Mouse (Mus musculus) heart, postnatal 14 days (tissue): ENCODE results near the gene Hs3st2. TPM values are rescaled to one million over a fixed set of nuclear protein-coding genes. Genes with fewer than 3 reads are reported as not detected.
A peak's percentile ranks its signal among the peaks of the same experiment; 100 is the strongest.

Experiments used
- DNase-seq, 2 experiments: peaks; one replicate each; pipeline ENCODE4 v3.0.0; 2021 to 2022
- intact Hi-C: fragments of 180-260 bp; cut with DNase I; formaldehyde crosslinking; loops from one replicate; pipeline ENCODE4 v1.15.1; 2025
- total RNA-seq, 2 experiments: library from RNA; stranded (reverse); gene quantifications; 2 replicates each; pipeline ENCODE4 v1.2.3; 2021

Hs3st2 gene
- total RNA-seq, 2 experiments from 2014 or later: not detected

DNA sequence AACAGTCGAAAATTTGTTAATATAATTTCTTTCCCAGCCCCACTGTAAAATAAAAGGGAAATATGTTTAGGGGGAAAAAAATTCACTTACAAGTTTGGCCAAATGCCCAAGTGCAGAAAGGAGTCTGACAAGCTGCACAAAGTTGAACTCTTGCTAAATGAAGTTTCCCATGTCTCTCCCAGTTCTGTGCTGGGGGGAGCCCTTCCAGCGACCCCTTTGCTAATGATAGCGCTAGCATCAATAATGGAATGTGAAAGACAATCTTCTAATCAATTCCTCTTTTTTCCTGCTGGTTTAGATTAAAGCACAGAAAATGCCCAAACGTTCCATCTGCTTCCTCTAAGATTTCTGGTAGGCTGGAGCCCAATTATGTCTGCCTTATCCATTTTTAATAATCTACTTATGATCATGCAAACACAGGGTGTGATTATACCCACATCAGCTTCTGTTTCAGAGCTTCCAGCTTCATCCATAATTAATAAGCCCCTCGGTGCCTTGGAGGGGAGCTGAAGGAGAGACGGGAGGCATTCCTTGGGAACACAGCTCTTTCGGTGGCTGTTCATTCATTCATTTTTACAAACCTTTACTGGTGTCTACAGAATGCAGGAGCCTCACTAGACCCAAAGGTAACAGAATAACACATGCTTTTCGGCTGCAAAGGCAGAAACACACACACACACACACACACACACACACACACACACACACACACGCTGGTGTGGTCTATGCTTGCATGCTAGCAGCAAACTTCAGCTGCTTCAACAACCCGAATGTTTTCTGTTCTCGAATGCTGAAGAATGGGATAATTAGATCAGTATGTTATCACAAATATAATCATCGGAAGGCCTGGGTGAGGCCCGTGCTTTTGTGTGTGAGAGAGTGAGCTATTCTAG lies 59.5 kb downstream of the Hs3st2 start:
- intact Hi-C loops: no loop called here
- no peak for DNase-seq

DNA sequence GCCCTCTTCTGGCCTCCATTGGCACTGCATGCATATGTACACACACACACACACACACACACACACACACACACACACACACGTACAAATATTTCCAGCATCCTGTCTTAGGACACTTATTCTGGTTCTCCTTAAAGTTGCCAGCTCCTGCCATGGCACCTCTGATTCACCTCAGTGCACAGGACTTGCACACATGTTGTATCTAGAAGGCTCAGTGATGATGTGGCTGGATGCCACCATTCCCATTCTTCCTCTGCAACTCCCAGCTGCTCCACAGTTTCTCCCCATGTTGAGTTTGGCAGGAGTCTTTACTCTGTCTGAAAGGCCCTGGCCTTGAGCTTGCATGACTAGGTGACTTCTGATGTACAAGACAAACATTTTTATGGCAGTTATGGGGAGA lies 65.1 kb downstream of the Hs3st2 start:
- intact Hi-C loops: no loop called here
- no peak for DNase-seq

DNA sequence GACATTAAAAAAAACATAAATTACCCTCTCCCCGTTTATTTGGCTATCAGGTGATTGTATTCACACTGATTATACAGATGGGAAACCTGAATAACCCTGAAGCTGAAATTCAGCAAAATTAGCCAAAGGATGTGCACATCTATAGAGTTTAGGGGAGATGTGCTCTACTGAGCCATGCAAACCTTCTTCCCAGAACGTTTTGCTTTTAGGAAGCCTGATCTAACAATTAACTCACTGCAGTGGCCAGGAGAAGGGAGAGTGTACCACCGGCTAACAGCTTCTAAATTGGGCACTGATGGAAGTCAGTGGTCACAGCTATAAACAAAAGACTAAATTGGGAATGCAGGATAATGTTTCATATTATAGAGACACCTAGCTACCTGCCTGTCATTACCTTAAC lies 66.4 kb downstream of the Hs3st2 start:
- DNase-seq: no peak

DNA sequence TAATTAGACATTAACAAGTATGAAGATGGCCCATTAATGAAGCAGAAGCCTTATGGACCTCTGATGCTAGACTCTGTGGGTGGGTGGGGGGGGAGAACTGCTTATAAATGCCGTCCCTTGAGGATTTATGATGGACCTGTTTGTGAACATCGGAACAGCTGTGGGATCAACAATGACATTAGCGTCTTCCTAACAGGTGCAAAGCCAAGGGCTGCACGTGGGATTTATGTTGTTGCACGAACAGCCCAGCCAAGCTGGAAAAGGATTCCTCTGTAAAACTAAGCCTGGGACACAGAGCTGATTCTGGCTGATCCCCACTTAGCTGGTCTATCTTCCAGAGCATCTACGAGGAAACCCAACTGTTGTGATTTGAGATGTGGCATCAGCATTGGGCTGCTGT lies 69.0 kb downstream of the Hs3st2 start:
- intact Hi-C loops: no loop called here

More for the DNA sequence above, 66.4 kb downstream of the Hs3st2 start:
- intact Hi-C loops: no loop called here

DNA sequence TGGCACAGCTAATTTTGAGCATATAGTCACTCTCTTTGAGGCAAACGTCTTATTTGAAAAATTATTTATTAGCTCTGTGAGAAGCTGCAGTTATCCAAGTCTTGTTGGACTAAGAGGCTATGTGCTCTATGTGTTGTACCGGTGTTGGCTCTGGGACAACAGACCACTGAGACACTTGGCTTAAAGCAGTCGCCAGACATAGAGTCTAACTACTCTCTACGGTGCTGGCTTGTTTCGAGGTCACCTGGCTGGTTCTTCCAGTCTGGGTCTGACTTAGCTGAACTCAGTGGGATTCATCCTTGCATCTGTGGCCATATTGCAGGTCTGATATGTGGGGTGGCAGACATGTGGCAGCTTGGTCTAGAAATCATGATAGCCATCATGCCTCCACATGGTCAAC lies 72.8 kb downstream of the Hs3st2 start:
- intact Hi-C loops: no loop called here
- no peak for DNase-seq

More for the DNA sequence above, 69.0 kb downstream of the Hs3st2 start:
- DNase-seq: no peak

DNA sequence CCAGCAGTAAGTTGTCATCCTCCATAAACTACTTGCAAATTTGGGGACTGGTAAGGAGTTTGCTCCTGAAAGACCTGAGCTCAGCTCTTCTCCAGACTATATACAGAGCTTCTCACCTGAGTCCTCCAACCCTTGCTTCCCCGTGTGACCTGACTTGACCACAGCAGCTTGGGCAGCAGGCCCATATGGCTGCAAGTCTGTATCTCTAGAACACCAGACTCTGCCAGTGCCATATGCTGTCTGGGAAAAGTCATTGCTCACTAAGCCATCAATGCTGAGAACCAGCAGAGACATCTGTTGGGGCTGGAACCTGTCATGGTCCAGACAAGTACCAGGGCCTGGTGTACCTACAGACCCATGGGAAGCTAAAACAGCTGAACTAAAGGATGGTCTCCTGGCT lies 73.5 kb downstream of the Hs3st2 start:
- no peak for DNase-seq
- intact Hi-C loops: no loop called here

DNA sequence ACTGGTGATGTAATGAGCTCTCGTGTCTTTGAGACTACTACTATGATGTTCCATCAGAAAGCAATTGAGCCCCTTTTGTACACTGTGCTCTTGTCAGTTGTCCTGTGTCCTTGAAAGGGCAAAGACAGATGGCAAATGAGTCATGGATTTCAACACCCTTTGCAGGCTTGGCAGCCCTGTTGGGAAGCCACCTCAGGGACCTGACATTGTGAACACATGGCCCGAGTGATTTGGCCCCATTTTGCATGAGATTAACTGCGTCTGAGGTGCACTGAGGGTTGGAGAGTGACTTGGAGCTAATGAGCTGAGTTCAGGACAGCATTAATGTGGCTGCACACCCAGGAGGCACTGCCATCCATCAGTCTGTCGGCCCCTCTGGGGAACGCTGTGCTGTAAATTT lies 74.7 kb downstream of the Hs3st2 start:
- no peak for DNase-seq

DNA sequence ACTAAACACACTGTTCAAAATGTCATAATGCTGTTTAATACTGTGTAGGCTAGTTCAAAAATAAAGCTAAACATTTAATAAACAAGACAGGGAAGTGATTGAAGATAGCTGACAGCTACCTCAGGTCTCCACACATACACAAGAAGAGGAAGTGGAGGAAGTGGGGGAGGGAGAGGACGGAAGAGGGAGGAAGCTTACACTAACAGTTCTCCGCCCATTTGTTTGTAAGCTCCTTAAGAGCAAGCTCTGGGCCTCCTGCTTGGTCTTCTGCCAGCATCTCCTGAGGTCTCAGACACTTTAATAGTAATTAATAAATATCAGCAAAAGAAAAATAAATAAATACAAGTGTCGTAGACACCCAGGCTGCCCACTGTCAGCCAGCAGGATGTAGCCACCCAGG lies 77.8 kb downstream of the Hs3st2 start:
- DNase-seq: peak; percentile 16 to 18
- intact Hi-C loops: no loop called here

More for the DNA sequence above, 74.7 kb downstream of the Hs3st2 start:
- intact Hi-C loops: no loop called here

DNA sequence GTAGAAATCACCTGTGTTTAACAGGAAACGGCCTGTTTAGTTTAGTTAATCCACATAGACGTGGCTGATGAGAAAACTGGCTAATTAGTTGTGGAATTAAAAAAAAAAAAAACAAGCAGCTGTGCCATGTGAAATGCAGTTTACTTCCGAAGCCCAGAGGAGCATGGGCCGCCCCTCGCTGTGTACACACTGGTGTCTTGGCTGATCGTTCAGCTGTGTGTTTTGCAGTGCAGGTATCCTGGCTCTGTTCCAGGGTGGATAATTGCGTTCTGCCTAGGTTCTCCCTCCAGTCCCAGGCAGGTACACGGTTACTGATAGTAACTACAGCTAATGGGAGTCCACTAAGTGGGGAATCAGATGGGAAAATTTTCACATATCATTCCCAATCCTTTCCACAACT lies 86.6 kb downstream of the Hs3st2 start:
- no peak for DNase-seq
- intact Hi-C loops: no loop called here

DNA sequence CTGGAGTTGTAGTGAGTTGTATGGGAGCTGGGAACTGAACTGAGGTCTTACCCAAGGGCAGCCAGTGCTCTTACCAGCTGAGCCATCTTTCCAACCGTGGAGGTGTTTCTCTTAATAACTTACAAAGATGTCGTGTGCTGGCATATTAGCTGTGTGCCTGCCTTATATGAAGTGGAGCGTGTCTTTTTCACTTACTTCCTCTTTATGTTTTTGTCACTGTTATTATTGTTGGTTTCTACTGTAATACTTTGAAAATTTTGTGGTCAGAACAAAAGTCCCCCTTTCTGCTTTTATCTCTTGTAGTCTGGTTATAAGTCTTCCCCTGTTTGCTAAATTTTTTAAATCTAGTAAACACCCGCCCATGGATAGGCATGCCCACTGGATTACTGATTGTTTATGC lies 88.4 kb downstream of the Hs3st2 start:
- no peak for DNase-seq

DNA sequence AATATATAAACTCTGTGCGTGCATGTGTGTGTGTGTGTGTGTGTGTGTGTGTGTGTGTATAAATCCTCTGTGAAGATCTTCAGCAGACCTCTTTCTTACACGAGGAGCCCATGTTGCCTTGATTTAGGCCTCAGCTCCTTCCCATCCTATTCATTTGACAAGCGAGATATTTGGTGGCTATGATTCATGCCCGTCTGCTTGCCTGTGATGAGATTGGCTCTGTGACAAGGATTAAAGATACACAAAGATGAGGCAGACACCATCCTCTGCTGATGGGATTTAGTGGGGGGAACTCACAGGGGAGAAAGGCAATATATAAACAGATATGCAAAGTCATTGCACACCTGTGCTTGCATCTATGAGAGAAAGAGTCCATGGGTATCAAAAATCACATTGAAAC lies 92.9 kb downstream of the Hs3st2 start:
- intact Hi-C loops: no loop called here
- DNase-seq: no peak

More for the DNA sequence above, 88.4 kb downstream of the Hs3st2 start:
- intact Hi-C loops: no loop called here

DNA sequence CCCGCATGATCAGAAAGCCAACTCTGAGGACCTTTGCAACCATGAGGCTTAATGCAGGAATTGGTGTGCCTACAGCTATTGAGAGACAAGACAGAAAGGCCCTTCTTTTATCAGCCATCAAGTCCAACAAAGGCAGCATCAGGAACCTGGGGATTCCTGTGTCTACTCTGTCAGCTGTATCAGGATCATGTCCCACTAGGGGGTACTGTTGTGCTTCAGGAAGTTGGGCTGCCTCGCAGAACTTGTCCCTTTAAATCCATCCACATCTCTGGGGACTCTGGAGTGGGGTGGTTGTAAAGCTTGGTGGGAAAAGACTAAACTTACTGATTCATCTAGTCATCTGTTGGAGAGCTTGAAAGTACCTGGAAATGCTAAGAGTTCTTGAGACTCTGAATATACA lies 93.6 kb downstream of the Hs3st2 start:
- intact Hi-C loops: no loop called here
- peak in 1 of 2 experiments; percentile 14 for DNase-seq

DNA sequence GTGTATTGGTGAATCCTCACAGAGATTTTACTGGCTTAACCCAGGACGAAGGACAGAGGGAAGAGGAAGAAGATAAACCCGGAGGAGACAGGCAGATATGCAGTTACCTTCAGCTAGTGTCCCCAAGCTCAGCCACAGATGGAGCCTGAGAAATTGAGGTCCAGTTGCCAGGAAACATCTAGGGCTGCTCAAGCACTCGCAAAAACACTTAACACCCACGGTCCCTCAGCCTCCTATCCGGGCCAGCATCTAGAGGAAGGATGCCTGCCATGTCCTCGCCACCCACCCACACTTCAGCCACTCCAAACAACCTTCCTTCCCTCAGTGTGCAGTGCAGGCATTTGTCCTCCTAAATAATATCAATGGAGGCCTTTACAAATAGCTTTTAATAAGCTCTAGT lies 95.6 kb downstream of the Hs3st2 start:
- intact Hi-C loops: no loop called here
- no peak for DNase-seq

DNA sequence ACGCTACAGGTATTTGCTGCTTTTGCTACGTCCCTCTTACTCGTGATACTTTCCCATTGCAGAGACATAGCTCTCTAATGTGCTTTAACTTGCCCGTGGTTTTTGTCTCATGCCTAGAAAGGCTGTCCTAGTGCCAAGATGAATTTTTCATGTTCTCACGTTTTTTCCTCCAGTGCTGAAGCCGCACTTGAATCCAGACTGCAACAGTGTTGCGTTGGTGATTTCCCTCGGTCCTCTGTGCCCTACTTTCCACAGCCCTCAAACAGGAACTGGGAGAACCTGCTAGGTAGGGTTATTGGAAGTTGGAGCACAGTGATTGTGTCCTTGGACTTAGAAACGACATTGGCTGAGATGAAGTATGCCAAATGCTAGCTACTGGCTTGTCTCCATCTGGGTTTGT lies 97.7 kb downstream of the Hs3st2 start:
- DNase-seq: no peak
- intact Hi-C loops: no loop called here

DNA sequence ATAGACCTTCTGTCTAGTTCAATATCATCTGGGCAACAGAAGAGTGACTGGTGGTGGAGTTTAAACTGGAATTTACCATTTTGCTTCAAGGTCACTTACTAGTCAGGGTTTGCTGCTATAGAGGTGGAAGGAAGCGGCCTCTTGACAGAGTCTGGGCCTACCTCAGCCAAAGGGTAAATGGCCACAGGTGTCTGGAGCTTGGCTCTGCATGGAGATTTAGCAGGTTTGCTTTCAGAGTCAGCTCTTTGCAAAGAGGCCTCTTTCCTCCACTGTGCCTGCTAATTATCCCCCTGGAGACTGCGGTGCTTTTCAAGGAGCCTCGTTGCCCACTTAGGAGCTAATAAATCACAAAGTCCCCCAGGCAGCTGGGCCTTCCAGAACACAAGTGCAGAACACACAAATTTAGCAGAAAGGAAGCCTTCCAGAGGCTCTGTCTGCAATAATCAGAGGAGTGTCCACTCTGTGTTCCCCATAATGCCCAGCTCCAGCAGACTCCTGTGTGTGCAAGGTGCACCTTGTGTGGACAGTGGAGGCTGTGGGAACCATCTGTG lies 99.9 kb downstream of the Hs3st2 start:
- intact Hi-C loops: no loop called here

DNA sequence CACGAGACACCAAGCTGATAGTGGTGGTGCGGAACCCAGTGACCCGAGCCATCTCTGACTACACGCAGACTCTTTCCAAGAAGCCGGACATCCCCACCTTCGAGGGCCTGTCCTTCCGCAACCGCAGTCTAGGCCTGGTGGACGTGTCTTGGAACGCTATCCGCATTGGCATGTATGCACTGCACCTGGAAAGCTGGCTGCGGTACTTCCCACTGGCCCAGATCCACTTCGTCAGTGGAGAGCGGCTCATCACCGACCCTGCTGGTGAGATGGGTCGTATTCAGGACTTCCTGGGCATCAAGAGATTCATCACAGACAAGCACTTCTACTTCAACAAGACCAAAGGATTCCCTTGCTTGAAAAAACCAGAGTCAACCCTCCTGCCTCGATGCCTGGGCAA lies 108.9 kb downstream of the Hs3st2 start:
- no peak for DNase-seq
- intact Hi-C loops: no loop called here

More for the DNA sequence above, 99.9 kb downstream of the Hs3st2 start:
- no peak for DNase-seq

DNA sequence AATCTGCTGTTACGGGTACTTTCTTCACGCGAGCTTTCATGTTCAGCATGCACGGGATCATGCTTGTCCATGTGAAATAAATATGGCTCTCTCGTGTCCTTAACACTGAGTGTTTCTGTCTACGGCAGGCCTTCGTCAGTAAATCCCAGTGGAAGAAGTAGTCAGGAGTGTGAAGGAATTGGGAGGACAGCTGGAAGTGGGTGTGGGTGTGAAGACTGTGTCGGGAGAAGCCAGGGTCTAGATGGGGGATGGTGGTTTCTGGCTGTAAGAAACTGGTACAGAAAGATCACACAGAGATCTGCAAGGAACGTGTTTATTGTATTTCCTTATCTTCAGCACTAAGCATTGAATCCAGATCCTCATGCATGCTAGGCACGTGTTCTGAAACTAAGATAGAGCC lies 110.0 kb downstream of the Hs3st2 start:
- no peak for DNase-seq
- intact Hi-C loops: no loop called here

DNA sequence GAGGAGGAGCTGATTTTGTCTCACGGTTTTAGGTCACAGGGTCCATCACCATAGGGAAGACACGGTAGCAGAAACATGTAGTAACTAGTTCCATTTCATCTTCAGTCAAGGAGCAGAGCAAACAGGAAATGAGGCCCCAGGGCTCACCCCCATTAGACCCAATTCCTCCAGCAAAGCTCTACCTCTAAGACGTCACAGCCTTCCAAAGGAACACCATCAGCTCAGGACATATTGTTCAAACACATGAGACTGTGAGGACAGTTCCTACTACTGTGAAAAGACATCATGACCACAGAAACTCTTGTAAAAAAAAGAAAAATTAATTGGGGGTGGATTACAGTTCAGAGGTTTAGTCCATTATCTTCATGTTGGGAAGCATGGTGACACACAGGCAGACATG lies 125.1 kb downstream of the Hs3st2 start:
- DNase-seq: no peak
- intact Hi-C loops: no loop called here

DNA sequence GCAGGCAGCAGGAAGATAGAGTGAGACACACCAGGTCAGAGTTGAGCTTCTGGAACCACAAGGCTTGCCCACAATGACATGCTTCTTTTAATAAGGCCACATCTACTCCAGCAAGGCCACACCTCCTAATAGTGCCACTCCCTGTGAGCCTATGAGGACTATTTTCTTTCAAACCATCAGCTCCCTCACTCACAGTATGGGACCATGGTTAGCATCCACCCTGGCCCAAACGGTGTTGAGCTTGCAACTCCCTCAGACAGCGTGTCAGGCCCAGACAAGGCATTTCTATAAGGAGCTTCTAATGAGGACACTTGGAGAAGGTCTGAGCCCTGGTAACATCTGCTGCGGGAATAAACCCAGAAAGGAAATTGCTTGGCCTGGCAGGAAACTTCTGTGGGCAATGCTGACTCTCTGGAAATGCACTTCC lies 125.5 kb downstream of the Hs3st2 start:
- intact Hi-C loops: no loop called here
- DNase-seq: no peak

DNA sequence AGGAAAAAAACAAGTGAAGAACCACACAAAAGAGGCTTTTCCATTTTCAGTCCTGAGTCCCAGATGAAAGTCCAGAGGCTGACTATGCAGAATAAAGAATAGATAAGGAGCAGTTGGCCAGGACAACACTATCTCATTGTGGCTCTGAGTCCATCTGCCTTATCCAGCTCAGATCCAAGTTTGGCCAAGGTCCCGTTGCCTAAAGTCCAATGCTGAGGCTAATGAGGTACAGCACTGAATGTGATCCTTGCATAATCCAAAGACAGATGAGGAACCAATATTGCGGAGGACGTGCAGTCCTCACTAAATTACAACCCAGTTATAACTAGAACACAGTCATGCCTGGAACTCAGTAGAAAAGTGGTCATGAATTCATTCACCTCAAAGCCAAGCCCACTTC lies 130.5 kb downstream of the Hs3st2 start:
- intact Hi-C loops: no loop called here

DNA sequence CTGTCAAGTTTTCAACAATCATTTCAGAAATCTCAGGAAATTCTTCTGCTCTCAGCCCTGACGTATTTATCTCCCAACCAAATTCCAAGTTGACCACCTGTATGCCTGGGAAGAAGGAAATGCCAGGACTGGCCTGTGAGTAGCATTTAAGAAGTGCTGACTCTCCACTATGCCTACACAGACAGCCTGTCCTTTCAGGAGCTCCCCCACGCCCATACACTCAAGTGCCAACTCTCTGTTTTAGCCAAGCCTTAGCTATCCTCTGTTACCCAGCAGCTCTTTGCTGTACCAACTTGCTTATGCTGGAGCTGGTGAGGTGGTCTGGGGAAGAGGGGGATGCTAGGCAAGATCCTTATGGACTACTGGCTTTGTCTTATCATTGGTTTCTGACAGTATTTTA lies 137.4 kb downstream of the Hs3st2 start:
- DNase-seq: no peak
- intact Hi-C loops: no loop called here

More for the DNA sequence above, 130.5 kb downstream of the Hs3st2 start:
- DNase-seq: no peak

DNA sequence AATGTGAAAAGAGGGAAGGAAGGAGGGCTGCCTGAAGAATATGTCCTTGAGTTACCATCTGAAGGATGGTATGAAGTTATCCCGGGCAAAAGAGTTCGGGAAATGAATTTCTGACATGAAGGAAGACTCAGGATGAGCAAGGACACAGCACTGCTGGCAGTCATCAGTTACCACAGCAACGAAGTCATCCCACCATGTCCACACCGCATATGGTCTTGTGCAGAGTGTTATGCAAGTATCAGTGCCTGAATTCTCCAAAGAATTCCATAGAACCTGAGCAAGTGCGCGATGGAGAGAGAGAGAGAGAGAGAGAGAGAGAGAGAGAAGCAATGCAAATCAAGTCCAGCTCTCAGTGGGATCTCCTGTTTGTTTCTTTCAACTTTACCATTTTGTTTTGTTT lies 142.0 kb downstream of the Hs3st2 start:
- intact Hi-C loops: no loop called here

More for the DNA sequence above, 142.0 kb downstream of the Hs3st2 start:
- DNase-seq: no peak
